Mouse (Mus musculus) forebrain, embryonic 10.5 days (tissue): ENCODE measurements around the gene Tbl1x. TPM values are rescaled to one million over a fixed set of nuclear protein-coding genes. Genes with fewer than 3 reads are reported as not detected.

ENCODE experiments used
- DNase-seq: peaks from one replicate; pipeline ENCODE4 v3.0.0-alpha.2; 2017; ENCODE audit warnings: low spot score; ENCODE audit errors: extremely low spot score
- H3K27ac ChIP-seq: fragments of 300-500 bp; sonication (generic); 2 replicates; pipeline ENCODE4 v1.5.1; 2016; ENCODE audit warnings: mild to moderate bottlenecking
- H3K27me3 ChIP-seq: fragments of 300-500 bp; sonication (generic); 2 replicates; pipeline ENCODE4 v1.6.1; 2016; ENCODE audit warnings: mild to moderate bottlenecking; ENCODE audit not compliant: poor library complexity, severe bottlenecking
- H3K36me3 ChIP-seq: fragments of 300-500 bp; sonication (generic); replicated peaks from 2 replicates; pipeline ENCODE4 v1.6.1; 2016; ENCODE audit warnings: mild to moderate bottlenecking, moderate library complexity
- H3K4me1 ChIP-seq: fragments of 300-500 bp; sonication (generic); 2 replicates; pipeline ENCODE4 v1.6.1; 2016
- H3K4me3 ChIP-seq: fragments of 300-500 bp; sonication (generic); 2 replicates; pipeline ENCODE4 v1.5.1; 2016; ENCODE audit warnings: mild to moderate bottlenecking, moderate library complexity
- H3K9me3 ChIP-seq: fragments of 300-500 bp; sonication (generic); 2 replicates; pipeline ENCODE4 v1.6.1; 2016; ENCODE audit warnings: mild to moderate bottlenecking, moderate library complexity
- WGBS: fragments of 180-500 bp; shearing (Covaris S2); methylation state at CpG from one replicate; pipeline ENCODE4 v1.1.7; 2016; 5-methylcytosine and 5-hydroxymethylcytosine counted together
- polyA plus RNA-seq: library from polyadenylated mRNA; unstranded; fragments of >200 nt; fragmentation: Nextera tagmentation; extraction: Ambion mirVana; gene quantifications from 2 replicates; pipeline ENCODE4 v1.2.1, GENCODE M21; 2016

Gene Tbl1x
- polyA plus RNA-seq, 1 experiment from 2014 or later: 71.4 TPM

GRCm38 (mm10) chrX:77638076-77638475 is 127.3 kb downstream of the Tbl1x start:
- H3K27me3 ChIP-seq: no peaks in the 10 kb centered on the region
- no peaks in the 10 kb centered on the region for H3K9me3 ChIP-seq
- H3K27ac ChIP-seq: no peak overlapping the region
- WGBS: 36% methylated on average over 3 of the region's 3 CpGs
- H3K4me1 ChIP-seq: no peaks in the 10 kb centered on the region
- H3K36me3 ChIP-seq: peaks cover 11% of the 10 kb centered on the region; the same call in 1 of the 2 replicates
- no peak overlapping the region for H3K4me3 ChIP-seq
- no peak for DNase-seq

- Histone ChIP-seq H3K36me3 (peaks cover 28% of the 10 kb centered on the region), H3K4me1 (no peaks in the 10 kb centered on the region), H3K27me3 (no peaks in the 10 kb centered on the region), H3K9me3 (no peaks in the 10 kb centered on the region), H3K4me3 (no peak overlapping the region), H3K27ac (no peak overlapping the region)
- WGBS: 87% methylated on average over 4 of the region's 4 CpGs
- DNase-seq: no peak
These were observed 129.5 kb downstream of the Tbl1x start for GRCm38 (mm10) chrX:77640301-77640700.

GRCm38 (mm10) chrX:77646164-77646563 is 135.4 kb downstream of the Tbl1x start:
- 94% methylated on average over 7 of the region's 7 CpGs for WGBS
- peaks cover 84% of the 10 kb centered on the region for H3K36me3 ChIP-seq
- no peaks in the 10 kb centered on the region for H3K27me3 ChIP-seq

GRCm38 (mm10) chrX:77650246-77650645 is 139.4 kb downstream of the Tbl1x start:
- Histone ChIP-seq H3K9me3 (no peaks in the 10 kb centered on the region), H3K36me3 (peaks cover 93% of the 10 kb centered on the region), H3K27me3 (no peaks in the 10 kb centered on the region), H3K4me1 (no peaks in the 10 kb centered on the region), H3K27ac (no peak overlapping the region), H3K4me3 (no peak overlapping the region)
- DNase-seq: no peak
- 96% methylated on average over 2 of the region's 2 CpGs for WGBS

More at GRCm38 (mm10) chrX:77646164-77646563, 135.4 kb downstream of the Tbl1x start:
- H3K4me1 ChIP-seq: no peaks in the 10 kb centered on the region
- DNase-seq: no peak
- H3K9me3 ChIP-seq: no peaks in the 10 kb centered on the region
- no peak overlapping the region for H3K4me3 ChIP-seq
- no peak overlapping the region for H3K27ac ChIP-seq

GRCm38 (mm10) chrX:77662030-77662429 is 151.2 kb downstream of the Tbl1x start:
- 92% methylated on average over 3 of the region's 3 CpGs for WGBS
- Histone ChIP-seq H3K9me3 (no peaks in the 10 kb centered on the region), H3K36me3 (peaks cover 58% of the 10 kb centered on the region), H3K27me3 (no peaks in the 10 kb centered on the region), H3K27ac (no peak overlapping the region), H3K4me1 (no peaks in the 10 kb centered on the region), H3K4me3 (no peak overlapping the region)
- no peak for DNase-seq

GRCm38 (mm10) chrX:77663276-77663675 is 152.5 kb downstream of the Tbl1x start:
- Histone ChIP-seq H3K4me3 (no peak overlapping the region), H3K9me3 (no peaks in the 10 kb centered on the region), H3K27me3 (no peaks in the 10 kb centered on the region), H3K27ac (no peak overlapping the region), H3K4me1 (no peaks in the 10 kb centered on the region), H3K36me3 (peaks cover 48% of the 10 kb centered on the region)
- DNase-seq: no peak
- 79% methylated on average over 3 of the region's 3 CpGs for WGBS

- Histone ChIP-seq H3K27me3 (no peaks in the 10 kb centered on the region), H3K9me3 (no peaks in the 10 kb centered on the region), H3K36me3 (peaks cover 30% of the 10 kb centered on the region), H3K4me3 (no peak overlapping the region), H3K27ac (no peak overlapping the region), H3K4me1 (no peaks in the 10 kb centered on the region)
- DNase-seq: no peak
- 92% methylated on average over 2 of the region's 2 CpGs for WGBS
These were observed 154.2 kb downstream of the Tbl1x start for GRCm38 (mm10) chrX:77665030-77665429.

GRCm38 (mm10) chrX:77666911-77667310 is 156.1 kb downstream of the Tbl1x start:
- H3K36me3 ChIP-seq: peaks cover 12% of the 10 kb centered on the region
- WGBS: 97% methylated on average over 1 of the region's 1 CpGs
- H3K4me1 ChIP-seq: no peaks in the 10 kb centered on the region
- no peaks in the 10 kb centered on the region for H3K27me3 ChIP-seq
- H3K27ac ChIP-seq: no peak overlapping the region
- H3K4me3 ChIP-seq: no peak overlapping the region
- no peak for DNase-seq
- H3K9me3 ChIP-seq: no peaks in the 10 kb centered on the region

- Histone ChIP-seq H3K27me3 (no peaks in the 10 kb centered on the region), H3K4me1 (no peaks in the 10 kb centered on the region), H3K27ac (no peak overlapping the region), H3K36me3 (peaks cover 6% of the 10 kb centered on the region), H3K9me3 (no peaks in the 10 kb centered on the region), H3K4me3 (no peak overlapping the region)
- no peak for DNase-seq
These were observed 156.6 kb downstream of the Tbl1x start for GRCm38 (mm10) chrX:77667441-77667840.

- H3K9me3 ChIP-seq: no peaks in the 10 kb centered on the region
- no peaks in the 10 kb centered on the region for H3K4me1 ChIP-seq
- H3K27ac ChIP-seq: no peak overlapping the region
- no peaks in the 10 kb centered on the region for H3K27me3 ChIP-seq
- WGBS: 84% methylated on average over 3 of the region's 3 CpGs
- H3K36me3 ChIP-seq: no peaks in the 10 kb centered on the region
- DNase-seq: no peak
- no peak overlapping the region for H3K4me3 ChIP-seq
These were observed 159.2 kb downstream of the Tbl1x start for GRCm38 (mm10) chrX:77669779-77670550.
